Mouse (Mus musculus) MEL (cell line): ENCODE measurements around the gene Acaca. TPM values are rescaled to one million over a fixed set of nuclear protein-coding genes. Genes with fewer than 3 reads are reported as not detected.

Experiments
- DNase-seq: peaks from one replicate; pipeline ENCODE4 v3.0.0; 2011; ENCODE audit warnings: low read depth, low spot score
- H3K27ac ChIP-seq: 2 replicates; pipeline ENCODE4 v1.5.1; 2012; ENCODE audit warnings: low read depth, mild to moderate bottlenecking, control low read depth, low read length, moderate library complexity; ENCODE audit not compliant: control insufficient read depth
- H3K27me3 ChIP-seq, 2 experiments: fragments of 150-350 bp in 1 of 2; sonication (generic) in 1 of 2; 2 replicates each; pipeline ENCODE4 v1.6.1; 2012; ENCODE audit warnings: low read length in 2 of 2, mild to moderate bottlenecking in 2 of 2, improper control_type of control experiment in 1 of 2, moderate library complexity in 1 of 2; ENCODE audit not compliant: insufficient read depth in 2 of 2, control insufficient read depth in 1 of 2
- H3K36me3 ChIP-seq, 2 experiments: 2 replicates each; pipeline ENCODE4 v1.6.1; 2012 to 2014; ENCODE audit warnings: low read length in 2 of 2, improper control_type of control experiment in 1 of 2, inconsistent platforms in 1 of 2, mild to moderate bottlenecking in 1 of 2; ENCODE audit not compliant: insufficient read depth in 2 of 2, control insufficient read depth in 1 of 2
- H3K4me1 ChIP-seq, 2 experiments: fragments of 150-350 bp in 1 of 2; sonication (generic) in 1 of 2; 2 replicates each; pipeline ENCODE4 v1.6.1; 2012; ENCODE audit warnings: low read length in 2 of 2, improper control_type of control experiment in 1 of 2, mild to moderate bottlenecking in 1 of 2; ENCODE audit not compliant: insufficient read depth in 2 of 2, control insufficient read depth in 1 of 2
- H3K4me3 ChIP-seq, 2 experiments: fragments of 150-350 bp in 1 of 2; sonication (generic) in 1 of 2; 2 replicates each; pipeline ENCODE4 v1.5.1; 2012; ENCODE audit warnings: low read depth in 2 of 2, low read length in 2 of 2, mild to moderate bottlenecking in 2 of 2, moderate library complexity in 2 of 2, control low read depth in 1 of 2, improper control_type of control experiment in 1 of 2; ENCODE audit not compliant: control insufficient read depth in 1 of 2, insufficient read depth in 1 of 2
- H3K79me2 ChIP-seq: 2 replicates; pipeline ENCODE4 v1.6.1; 2012; ENCODE audit warnings: mild to moderate bottlenecking, low read length, moderate library complexity; ENCODE audit not compliant: control insufficient read depth, poor library complexity, insufficient read depth
- H3K9ac ChIP-seq: 2 replicates; pipeline ENCODE4 v1.6.1; 2012; ENCODE audit warnings: low read depth, mild to moderate bottlenecking, control low read depth, low read length, moderate library complexity; ENCODE audit not compliant: control insufficient read depth, poor library complexity, severe bottlenecking
- H3K9me3 ChIP-seq: fragments of 150-350 bp; sonication (generic); replicated peaks from 2 replicates; pipeline ENCODE4 v1.6.1; 2012; ENCODE audit warnings: mild to moderate bottlenecking, low read length, improper control_type of control experiment, moderate library complexity; ENCODE audit not compliant: insufficient read depth
- BHLHE40 ChIP-seq: IDR thresholded peaks from 2 replicates; pipeline ENCODE4 v1.6.1; 2012; ENCODE audit warnings: low read depth, mild to moderate bottlenecking, inconsistent platforms, low read length, improper control_type of control experiment, borderline replicate concordance
- CHD1 ChIP-seq: IDR thresholded peaks from 2 replicates; pipeline ENCODE4 v1.6.1; 2012; ENCODE audit warnings: low read depth, mild to moderate bottlenecking, inconsistent platforms, low read length, improper control_type of control experiment
- CHD2 ChIP-seq: IDR thresholded peaks from 2 replicates; pipeline ENCODE4 v1.6.1; 2011; ENCODE audit warnings: low read length, improper control_type of control experiment
- CTCF ChIP-seq, 3 experiments: IDR thresholded peaks in 2 of 3; conservative IDR thresholded peaks in 1 of 3; 2 replicates each; pipeline ENCODE4 v1.5.1; 2011 to 2012; ENCODE audit warnings: low read length in 3 of 3, low read depth in 2 of 3, mild to moderate bottlenecking in 2 of 3, improper control_type of control experiment in 1 of 3, inconsistent platforms in 1 of 3, mixed read lengths in 1 of 3, moderate library complexity in 1 of 3; ENCODE audit not compliant: control insufficient read depth in 1 of 3, insufficient read depth in 1 of 3, poor library complexity in 1 of 3, severe bottlenecking in 1 of 3
- E2F4 ChIP-seq: IDR thresholded peaks from 2 replicates; pipeline ENCODE4 v1.6.1; 2011; ENCODE audit warnings: low read depth, low read length, improper control_type of control experiment, borderline replicate concordance
- ELF1 ChIP-seq: IDR thresholded peaks from 2 replicates; pipeline ENCODE4 v1.6.1; 2014; ENCODE audit warnings: low read depth, mild to moderate bottlenecking, inconsistent platforms, low read length, improper control_type of control experiment, moderate library complexity
- EP300 ChIP-seq, 2 experiments: IDR thresholded peaks; 2 replicates each; pipeline ENCODE4 v1.6.1; 2011; ENCODE audit warnings: improper control_type of control experiment in 2 of 2, low read length in 2 of 2, low read depth in 1 of 2, mild to moderate bottlenecking in 1 of 2
- ETS1 ChIP-seq: IDR thresholded peaks from 2 replicates; pipeline ENCODE4 v1.6.1; 2012; ENCODE audit warnings: low read depth, mild to moderate bottlenecking, inconsistent platforms, low read length, improper control_type of control experiment, moderate library complexity
- GABPA ChIP-seq: IDR thresholded peaks from 2 replicates; pipeline ENCODE4 v1.6.1; 2012; ENCODE audit warnings: low read depth, mild to moderate bottlenecking, inconsistent platforms, low read length, improper control_type of control experiment, moderate library complexity
- GATA1 ChIP-seq: IDR thresholded peaks from 2 replicates; pipeline ENCODE4 v1.6.1; 2011; ENCODE audit warnings: low read depth, low read length, improper control_type of control experiment
- HCFC1 ChIP-seq: IDR thresholded peaks from 2 replicates; pipeline ENCODE4 v1.6.1; 2012; ENCODE audit warnings: low read depth, mild to moderate bottlenecking, inconsistent platforms, low read length, improper control_type of control experiment, moderate library complexity
- JUND ChIP-seq: IDR thresholded peaks from 2 replicates; pipeline ENCODE4 v1.6.1; 2011; ENCODE audit warnings: low read depth, mild to moderate bottlenecking, improper control_type of control experiment, low read length
- KAT2A ChIP-seq: conservative IDR thresholded peaks from 2 replicates; pipeline ENCODE4 v1.6.1; 2012; ENCODE audit warnings: low read depth, low read length, improper control_type of control experiment, inconsistent platforms
- MAFK ChIP-seq: IDR thresholded peaks from 2 replicates; pipeline ENCODE4 v1.6.1; 2011; ENCODE audit warnings: low read depth, mild to moderate bottlenecking, low read length, improper control_type of control experiment, borderline replicate concordance
- MAX ChIP-seq: IDR thresholded peaks from 2 replicates; pipeline ENCODE4 v1.6.1; 2011; ENCODE audit warnings: low read length, improper control_type of control experiment
- MAZ ChIP-seq: IDR thresholded peaks from 2 replicates; pipeline ENCODE4 v1.6.1; 2012; ENCODE audit warnings: low read depth, mild to moderate bottlenecking, inconsistent platforms, low read length, improper control_type of control experiment
- MEF2A ChIP-seq: IDR thresholded peaks from 2 replicates; pipeline ENCODE4 v1.6.1; 2014; ENCODE audit warnings: low read depth, mild to moderate bottlenecking, inconsistent platforms, low read length, improper control_type of control experiment; ENCODE audit not compliant: poor library complexity, insufficient replicate concordance, severe bottlenecking; ENCODE audit errors: extremely low read depth
- MXI1 ChIP-seq: IDR thresholded peaks from 2 replicates; pipeline ENCODE4 v1.6.1; 2011; ENCODE audit warnings: mild to moderate bottlenecking, low read depth, low read length, improper control_type of control experiment
- MYB ChIP-seq: IDR thresholded peaks from 2 replicates; pipeline ENCODE4 v1.6.1; 2011; ENCODE audit warnings: mild to moderate bottlenecking, low read depth, low read length, improper control_type of control experiment
- MYC ChIP-seq: IDR thresholded peaks from 2 replicates; pipeline ENCODE4 v1.6.1; 2011; ENCODE audit warnings: low read depth, mild to moderate bottlenecking, low read length, improper control_type of control experiment, moderate library complexity
- NELFE ChIP-seq: IDR thresholded peaks from 2 replicates; pipeline ENCODE4 v1.6.1; 2011; ENCODE audit warnings: low read depth, low read length, improper control_type of control experiment
- NRF1 ChIP-seq: IDR thresholded peaks from 2 replicates; pipeline ENCODE4 v1.6.1; 2014; ENCODE audit warnings: low read depth, mild to moderate bottlenecking, inconsistent platforms, low read length, improper control_type of control experiment, moderate library complexity; ENCODE audit not compliant: poor library complexity, insufficient read depth, severe bottlenecking
- POLR2A ChIP-seq, 2 experiments: IDR thresholded peaks; 2 replicates each; pipeline ENCODE4 v1.6.1; 2011 to 2012; ENCODE audit warnings: low read length in 2 of 2, mild to moderate bottlenecking in 2 of 2, control low read depth in 1 of 2, improper control_type of control experiment in 1 of 2, low read depth in 1 of 2, moderate library complexity in 1 of 2; ENCODE audit not compliant: control insufficient read depth in 1 of 2, insufficient read depth in 1 of 2, poor library complexity in 1 of 2
- POLR2AphosphoS2 ChIP-seq: IDR thresholded peaks from 2 replicates; pipeline ENCODE4 v1.6.1; 2011; ENCODE audit warnings: low read length, improper control_type of control experiment
- RAD21 ChIP-seq: IDR thresholded peaks from 2 replicates; pipeline ENCODE4 v1.6.1; 2011; ENCODE audit warnings: mild to moderate bottlenecking, low read depth, low read length, improper control_type of control experiment
- RCOR1 ChIP-seq: IDR thresholded peaks from 2 replicates; pipeline ENCODE4 v1.6.1; 2012; ENCODE audit warnings: low read depth, mild to moderate bottlenecking, inconsistent platforms, low read length, improper control_type of control experiment
- SIN3A ChIP-seq: IDR thresholded peaks from 2 replicates; pipeline ENCODE4 v1.6.1; 2012; ENCODE audit warnings: low read length, improper control_type of control experiment, inconsistent platforms
- SMC3 ChIP-seq: IDR thresholded peaks from 2 replicates; pipeline ENCODE4 v1.6.1; 2011; ENCODE audit warnings: low read depth, low read length, improper control_type of control experiment
- TBP ChIP-seq: IDR thresholded peaks from 2 replicates; pipeline ENCODE4 v1.8.0; 2011; ENCODE audit warnings: low read depth, low read length, improper control_type of control experiment
- TCF12 ChIP-seq: IDR thresholded peaks from 2 replicates; pipeline ENCODE4 v1.6.1; 2014; ENCODE audit warnings: low read depth, mild to moderate bottlenecking, inconsistent platforms, low read length, improper control_type of control experiment, moderate library complexity
- UBTF ChIP-seq: IDR thresholded peaks from 2 replicates; pipeline ENCODE4 v1.6.1; 2012; ENCODE audit warnings: low read depth, mild to moderate bottlenecking, inconsistent platforms, low read length, improper control_type of control experiment, moderate library complexity, borderline replicate concordance; ENCODE audit not compliant: insufficient read depth
- USF1 ChIP-seq: IDR thresholded peaks from 2 replicates; pipeline ENCODE4 v1.6.1; 2014; ENCODE audit warnings: low read depth, mild to moderate bottlenecking, inconsistent platforms, low read length, improper control_type of control experiment, moderate library complexity
- USF2 ChIP-seq, 2 experiments: IDR thresholded peaks; 2 replicates each; pipeline ENCODE4 v1.6.1; 2011 to 2012; ENCODE audit warnings: improper control_type of control experiment in 2 of 2, low read length in 2 of 2, borderline replicate concordance in 1 of 2, inconsistent platforms in 1 of 2, low read depth in 1 of 2, mild to moderate bottlenecking in 1 of 2; ENCODE audit not compliant: insufficient read depth in 1 of 2
- ZC3H11A ChIP-seq: IDR thresholded peaks from 2 replicates; pipeline ENCODE4 v1.6.1; 2012; ENCODE audit warnings: low read depth, mild to moderate bottlenecking, inconsistent platforms, low read length, improper control_type of control experiment
- ZKSCAN1 ChIP-seq: IDR thresholded peaks from 2 replicates; pipeline ENCODE4 v1.6.1; 2012; ENCODE audit warnings: low read depth, mild to moderate bottlenecking, inconsistent platforms, low read length, improper control_type of control experiment, moderate library complexity
- ZMIZ1 ChIP-seq: IDR thresholded peaks from 2 replicates; pipeline ENCODE4 v1.6.1; 2012; ENCODE audit warnings: low read depth, mild to moderate bottlenecking, inconsistent platforms, low read length, improper control_type of control experiment, moderate library complexity
- ZNF384 ChIP-seq: IDR thresholded peaks from 2 replicates; pipeline ENCODE4 v1.6.1; 2012; ENCODE audit warnings: low read depth, mild to moderate bottlenecking, inconsistent platforms, low read length, improper control_type of control experiment
- polyA plus RNA-seq, 2 experiments: library from polyadenylated mRNA; stranded (reverse) in 1 of 2; unstranded in 1 of 2; fragments of >175 nt in 1 of 2; fragments of >200 nt in 1 of 2; gene quantifications; 2 replicates each; pipeline versions ENCODE4 v1.2.1 to v1.2.4; 2012; ENCODE audit warnings: low replicate concordance in 2 of 2, low read depth in 1 of 2; ENCODE audit not compliant: insufficient read length in 2 of 2, insufficient read depth in 1 of 2, missing spikeins in 1 of 2
- total RNA-seq: library from RNA; depleted of rRNA; stranded (reverse); fragments of 300-350 nt; gene quantifications from 2 replicates; pipeline ENCODE4 v1.2.3, GENCODE M21; 2012

Acaca gene
- total and polyA plus RNA-seq, 3 experiments = 32.0 to 52.0 (median 33.9) TPM

- peak; percentile 91 for DNase-seq
- Histone ChIP-seq H3K27ac (peak overlapping the region; percentile 60), H3K79me2 (peaks cover 29% of the 10 kb centered on the region), H3K36me3 (peaks cover 0 to 22% of the 10 kb centered on the region in 2 experiments; a peak in 3 of 4 replicates), H3K9me3 (no peaks in the 10 kb centered on the region), H3K9ac (peak overlapping the region; percentile 87), H3K27me3 (no peaks in the 10 kb centered on the region), H3K4me3 (peak overlapping the region; percentile 80 to 96), H3K4me1 (peaks cover 4 to 18% of the 10 kb centered on the region in 2 experiments)
- peak; percentile 57; the same call in 1 of the 2 replicates for TF ChIP-seq TBP
- 0 out of 2 replicates have a peak, but pooled peaks have one; percentile 6 for TF ChIP-seq TCF12
- no peak for TF ChIP-seq ETS1
- TF ChIP-seq BHLHE40 = no peak
- peak; percentile 91 for TF ChIP-seq MAX
- peak; percentile 84 for TF ChIP-seq GATA1
- no peak for TF ChIP-seq ZKSCAN1
- 0 out of 4 replicates have a peak, but pooled peaks of 1 of the 2 experiments have one; percentile 6 for TF ChIP-seq EP300 (IDR thresholded peaks at IDR 0.05; ENCODE audit: low read depth in 1 of 2, low read length in 2 of 2)
- TF ChIP-seq KAT2A = no peak
- TF ChIP-seq RAD21 = no peak
- no peak for TF ChIP-seq RCOR1
- no peak for TF ChIP-seq MAZ
- no peak for TF ChIP-seq JUND
- peak; percentile 11 for TF ChIP-seq NELFE
- TF ChIP-seq HCFC1 = no peak
- TF ChIP-seq MYC = peak; percentile 83
- TF ChIP-seq CTCF (IDR thresholded peaks at IDR 0.05 in 2 of 3, conservative IDR thresholded peaks at IDR 0.05 in 1 of 3; ENCODE audit: control insufficient read depth in 1 of 3, insufficient read depth in 1 of 3, low read depth in 2 of 3, low read length in 3 of 3, poor library complexity in 1 of 3, severe bottlenecking in 1 of 3) = peak in 2 of 3 experiments; percentile 25 to 61; a peak in 4 of 6 replicates
- no peak for TF ChIP-seq ZNF384
- TF ChIP-seq MXI1 = peak; percentile 95
- no peak for TF ChIP-seq ZC3H11A
- TF ChIP-seq POLR2AphosphoS2 = no peak
- no peak for TF ChIP-seq SMC3
- no peak; a peak in 1 of 4 replicates for TF ChIP-seq USF2 (IDR thresholded peaks at IDR 0.05; ENCODE audit: borderline replicate concordance in 1 of 2, insufficient read depth in 1 of 2, low read depth in 1 of 2, low read length in 2 of 2)
- peak; percentile 40 to 70 for TF ChIP-seq POLR2A (IDR thresholded peaks at IDR 0.05; ENCODE audit: control insufficient read depth in 1 of 2, insufficient read depth in 1 of 2, low read depth in 1 of 2, low read length in 2 of 2, poor library complexity in 1 of 2)
- no peak for TF ChIP-seq MAFK
- TF ChIP-seq CHD1 = no peak
- TF ChIP-seq ZMIZ1 = no peak
- no peak for TF ChIP-seq NRF1
- peak; percentile 78 for TF ChIP-seq USF1
- no peak for TF ChIP-seq ELF1
- TF ChIP-seq UBTF = no peak
- no peak for TF ChIP-seq MYB
- no peak for TF ChIP-seq E2F4
- TF ChIP-seq CHD2 = no peak
- peak; percentile 81 for TF ChIP-seq SIN3A
- TF ChIP-seq MEF2A = no peak
- no peak for TF ChIP-seq GABPA
Observed at GRCm38 (mm10) chr11:84179954-84180598, 50.6 kb downstream of the Acaca start.
